Mouse (Mus musculus): Measurements from ENCODE around the gene Serhl. TPM values are rescaled to one million over a fixed set of nuclear protein-coding genes. Genes with fewer than 3 reads are reported as not detected.

Gene Serhl
- total and polyA plus RNA-seq, 3 experiments = 52.0 to 123 (median 59.5) TPM

DNA sequence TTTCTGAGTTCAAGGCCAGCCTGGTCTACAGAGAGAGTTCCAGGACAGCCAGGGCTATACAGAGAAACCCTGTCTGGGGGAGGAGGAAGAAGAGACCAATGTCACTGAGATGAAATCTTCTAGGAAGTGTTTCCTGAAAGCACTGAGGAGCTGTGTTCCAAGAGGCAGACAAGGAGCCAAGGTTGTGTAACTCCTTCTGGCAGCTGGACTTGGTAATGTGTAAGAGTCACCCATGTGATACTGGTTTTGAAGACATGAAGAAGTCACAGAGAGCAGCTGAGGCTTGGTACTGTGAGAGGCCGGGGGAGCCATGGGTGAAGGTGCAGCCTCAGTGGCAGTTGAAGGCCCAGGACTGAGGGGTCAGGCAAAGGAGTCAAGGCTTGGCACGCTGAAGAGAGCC is 4.4 kb downstream of the Serhl start:
- no peak overlapping the region for H3K4me3 ChIP-seq (replicated peaks in 1 of 3; ENCODE audit: low read depth in 2 of 3, low read length in 2 of 3, poor library complexity in 1 of 3)
- no peak for DNase-seq (ENCODE audit: extremely low read depth)
- dilution Hi-C loops (cut with MboI; ENCODE audit: extremely low pct_ligation_motif_present, extremely low pct_unique_long_range_greater_than_20kb, low sequenced_read_pairs) = no loop called here
- H3K9ac ChIP-seq (ENCODE audit: insufficient read depth, low read depth) = no peak overlapping the region
- H3K36me3 ChIP-seq (replicated peaks in 1 of 2; ENCODE audit: control insufficient read depth in 1 of 2, insufficient read depth in 1 of 2, low read length in 1 of 2) = no peaks in the 10 kb centered on the region
- no peak for TF ChIP-seq CTCF (conservative IDR thresholded peaks at IDR 0.05 in 1 of 2, IDR thresholded peaks at IDR 0.05 in 1 of 2; ENCODE audit: low read depth in 2 of 2, low read length in 2 of 2)
- TF ChIP-seq HCFC1 (IDR thresholded peaks at IDR 0.05; ENCODE audit: low read depth, low read length) = no peak
- TF ChIP-seq ETS1 (conservative IDR thresholded peaks at IDR 0.05; ENCODE audit: low read depth, low read length) = no peak
- TF ChIP-seq ELF1 (IDR thresholded peaks at IDR 0.05; ENCODE audit: low read depth, low read length) = no peak
- H3K9me3 ChIP-seq (replicated peaks; ENCODE audit: low read length) = no peaks in the 10 kb centered on the region
- H3K27ac ChIP-seq (ENCODE audit: insufficient read depth, low read depth) = no peak overlapping the region
- peaks cover 0 to 32% of the 10 kb centered on the region in 2 experiments; a peak in 2 of 4 replicates for H3K4me1 ChIP-seq (ENCODE audit: control insufficient read depth in 1 of 2, insufficient read depth in 2 of 2)
- H3K79me2 ChIP-seq (replicated peaks; ENCODE audit: control insufficient read depth, extremely low read depth, insufficient read depth, poor library complexity, severe bottlenecking) = no peaks in the 10 kb centered on the region
- in situ Hi-C loops (cut with MboI; ENCODE audit: low pct_ligation_motif_present, low pct_unique_long_range_greater_than_20kb, low sequenced_read_pairs) = loop anchor here (25.0 kb wide), 1 partner anchor 831 kb away; the partner anchor contains the start of genes 1500009C09Rik and Sept3
- no peak overlapping the region for H3K4me2 ChIP-seq (ENCODE audit: insufficient read depth, low read depth, poor library complexity, severe bottlenecking)
- no peaks in the 10 kb centered on the region for H3K27me3 ChIP-seq (replicated peaks)

DNA sequence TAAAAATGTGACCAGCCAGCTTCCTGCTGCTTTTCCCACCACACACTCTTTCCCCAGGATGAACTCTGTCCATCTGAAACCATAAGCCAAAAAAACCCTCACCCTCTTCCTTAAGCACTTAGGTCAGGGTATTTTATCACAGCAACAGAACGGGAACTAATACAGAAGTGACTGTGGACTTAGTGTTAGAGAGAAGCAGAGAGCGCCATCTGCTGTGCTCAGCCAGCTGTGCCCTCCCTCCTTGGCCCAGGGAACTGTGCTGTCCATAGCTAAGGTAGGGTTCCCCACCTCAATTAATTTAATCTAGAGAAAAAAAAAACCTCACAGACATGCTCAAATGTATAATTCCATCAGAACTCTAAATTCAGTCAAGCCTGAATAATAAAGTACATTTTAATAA is 6.6 kb downstream of the Serhl start:
- no peak for TF ChIP-seq MYC (IDR thresholded peaks at IDR 0.05; ENCODE audit: low read depth, low read length)
- TF ChIP-seq RAD21 (IDR thresholded peaks at IDR 0.05; ENCODE audit: low read depth, low read length) = peak; percentile 85
- TF ChIP-seq SMC3 (IDR thresholded peaks at IDR 0.05; ENCODE audit: low read depth, low read length) = peak; percentile 78
- TF ChIP-seq CTCF (conservative IDR thresholded peaks at IDR 0.05 in 1 of 2, IDR thresholded peaks at IDR 0.05 in 1 of 2; ENCODE audit: low read depth in 2 of 2, low read length in 2 of 2) = peak; percentile 18 to 83; a peak in 2 of 4 replicates
- no peak for TF ChIP-seq POLR2A (IDR thresholded peaks at IDR 0.05; ENCODE audit: low read depth, low read length)
- TF ChIP-seq SIN3A (IDR thresholded peaks at IDR 0.05; ENCODE audit: low read length) = no peak

DNA sequence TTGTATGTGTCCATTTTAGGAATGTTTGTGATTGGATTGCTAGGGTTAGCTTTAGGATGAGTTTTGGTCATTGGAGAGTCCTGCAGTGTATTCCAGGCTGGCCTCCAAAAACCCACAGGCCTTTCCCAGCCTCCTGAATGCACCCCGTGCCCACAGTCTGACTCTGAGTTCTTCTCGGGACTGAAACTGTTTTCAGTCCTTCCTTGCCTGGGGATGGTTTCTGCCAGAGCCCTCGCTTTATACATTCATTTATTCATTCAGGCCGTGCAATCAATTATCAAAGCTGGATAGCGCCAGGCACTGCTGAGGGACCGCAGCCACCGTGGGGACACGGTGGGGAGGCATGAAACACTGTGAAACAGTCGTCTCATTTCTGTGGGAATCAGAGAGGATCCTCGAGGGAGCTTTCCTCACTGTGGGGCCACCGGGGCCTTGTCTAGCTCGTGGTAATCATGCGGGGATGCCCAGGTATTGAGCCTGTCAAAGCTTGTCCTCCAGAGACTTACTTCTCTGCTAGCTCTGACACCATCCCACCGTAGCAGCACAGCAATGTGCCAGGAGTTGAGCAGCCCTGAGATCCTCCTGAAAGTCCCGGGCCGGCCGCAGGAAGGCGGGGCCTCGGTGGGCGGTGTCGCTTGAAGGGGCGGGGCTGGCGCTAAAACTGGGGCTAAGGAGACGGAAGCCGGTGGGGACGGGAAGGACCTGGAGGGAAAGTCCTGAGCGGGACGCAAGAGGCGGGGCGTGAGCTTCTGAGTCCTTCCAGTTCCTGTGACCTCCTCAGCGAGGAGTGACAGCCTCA is 10.4 kb downstream of the Serhl start:
- peak overlapping the region; percentile 62 for H3K4me2 ChIP-seq (ENCODE audit: insufficient read depth, low read depth, poor library complexity, severe bottlenecking)
- peak; percentile 97 for DNase-seq (ENCODE audit: extremely low read depth)
- dilution Hi-C loops (cut with MboI; ENCODE audit: extremely low pct_ligation_motif_present, extremely low pct_unique_long_range_greater_than_20kb, low sequenced_read_pairs) (no loop called here), in situ Hi-C loops (cut with MboI; ENCODE audit: low pct_ligation_motif_present, low pct_unique_long_range_greater_than_20kb, low sequenced_read_pairs) (loop anchor here (25.0 kb wide), 1 partner anchor 837 kb away; the partner anchor contains the start of genes 1500009C09Rik and Sept3)
- H3K79me2 ChIP-seq (replicated peaks; ENCODE audit: control insufficient read depth, extremely low read depth, insufficient read depth, poor library complexity, severe bottlenecking) = no peaks in the 10 kb centered on the region
- peak overlapping the region; percentile 5; the same call in 1 of the 2 replicates for H3K27ac ChIP-seq (ENCODE audit: insufficient read depth, low read depth)
- H3K9ac ChIP-seq (ENCODE audit: insufficient read depth, low read depth) = peak overlapping the region; percentile 87; the same call in 1 of the 2 replicates
- H3K27me3 ChIP-seq (replicated peaks) = no peaks in the 10 kb centered on the region
- peaks cover 8 to 34% of the 10 kb centered on the region in 2 experiments for H3K36me3 ChIP-seq (replicated peaks in 1 of 2; ENCODE audit: control insufficient read depth in 1 of 2, insufficient read depth in 1 of 2, low read length in 1 of 2)
- H3K4me1 ChIP-seq (ENCODE audit: control insufficient read depth in 1 of 2, insufficient read depth in 2 of 2) = peaks cover 0 to 45% of the 10 kb centered on the region in 2 experiments; a peak in 2 of 4 replicates
- H3K9me3 ChIP-seq (replicated peaks; ENCODE audit: low read length) = no peaks in the 10 kb centered on the region
- peak overlapping the region; percentile 76 to 81 (median 77) for H3K4me3 ChIP-seq (replicated peaks in 1 of 3; ENCODE audit: low read depth in 2 of 3, low read length in 2 of 3, poor library complexity in 1 of 3)
- TF ChIP-seq MAZ (IDR thresholded peaks at IDR 0.05; ENCODE audit: low read depth, low read length) (0 out of 2 replicates have a peak, but pooled peaks have one; percentile 35), MYC (IDR thresholded peaks at IDR 0.05; ENCODE audit: low read depth, low read length) (no peak), ETS1 (conservative IDR thresholded peaks at IDR 0.05; ENCODE audit: low read depth, low read length) (peak; percentile 23; the same call in 1 of the 2 replicates), POLR2A (IDR thresholded peaks at IDR 0.05; ENCODE audit: low read depth, low read length) (peak; percentile 93), JUN (IDR thresholded peaks at IDR 0.05; ENCODE audit: insufficient read depth, low read depth, low read length) (no peak), KAT2A (IDR thresholded peaks at IDR 0.05; ENCODE audit: insufficient replicate concordance, low read length) (0 out of 2 replicates have a peak, but pooled peaks have one; percentile 6), RCOR1 (conservative IDR thresholded peaks at IDR 0.05; ENCODE audit: low read depth, low read length) (no peak), SIN3A (IDR thresholded peaks at IDR 0.05; ENCODE audit: low read length) (peak; percentile 51; the same call in 1 of the 2 replicates), RAD21 (IDR thresholded peaks at IDR 0.05; ENCODE audit: low read depth, low read length) (no peak; the same call in 1 of the 2 replicates), ZNF384 (IDR thresholded peaks at IDR 0.05; ENCODE audit: low read depth, low read length) (no peak), BHLHE40 (IDR thresholded peaks at IDR 0.05; ENCODE audit: low read depth, low read length) (peak; percentile 22; the same call in 1 of the 2 replicates), CTCF (conservative IDR thresholded peaks at IDR 0.05 in 1 of 2, IDR thresholded peaks at IDR 0.05 in 1 of 2; ENCODE audit: low read depth in 2 of 2, low read length in 2 of 2) (no peak), NRF1 (IDR thresholded peaks at IDR 0.05; ENCODE audit: low read depth, low read length) (0 out of 2 replicates have a peak, but pooled peaks have one; percentile 11), MAX (IDR thresholded peaks at IDR 0.05; ENCODE audit: low read length) (peak; percentile 35; the same call in 1 of the 2 replicates), EP300 (IDR thresholded peaks at IDR 0.05; ENCODE audit: low read length) (no peak; the same call in 1 of the 2 replicates), MEF2A (IDR thresholded peaks at IDR 0.05; ENCODE audit: borderline replicate concordance, low read depth, low read length) (no peak), USF1 (IDR thresholded peaks at IDR 0.05; ENCODE audit: low read depth, low read length) (no peak)

More for the DNA sequence above, 6.6 kb downstream of the Serhl start:
- H3K36me3 ChIP-seq (replicated peaks in 1 of 2; ENCODE audit: control insufficient read depth in 1 of 2, insufficient read depth in 1 of 2, low read length in 1 of 2) = no peaks in the 10 kb centered on the region
- no peak overlapping the region for H3K27ac ChIP-seq (ENCODE audit: insufficient read depth, low read depth)
- DNase-seq (ENCODE audit: extremely low read depth) = peak; percentile 53
- H3K4me3 ChIP-seq (replicated peaks in 1 of 3; ENCODE audit: low read depth in 2 of 3, low read length in 2 of 3, poor library complexity in 1 of 3) = no peak overlapping the region
- in situ Hi-C loops (cut with MboI; ENCODE audit: low pct_ligation_motif_present, low pct_unique_long_range_greater_than_20kb, low sequenced_read_pairs) (loop anchor here (25.0 kb wide), 1 partner anchor 834 kb away; the partner anchor contains the start of genes 1500009C09Rik and Sept3), dilution Hi-C loops (cut with MboI; ENCODE audit: extremely low pct_ligation_motif_present, extremely low pct_unique_long_range_greater_than_20kb, low sequenced_read_pairs) (no loop called here)
- no peaks in the 10 kb centered on the region for H3K27me3 ChIP-seq (replicated peaks)
- H3K9me3 ChIP-seq (replicated peaks; ENCODE audit: low read length) = no peaks in the 10 kb centered on the region
- no peaks in the 10 kb centered on the region for H3K79me2 ChIP-seq (replicated peaks; ENCODE audit: control insufficient read depth, extremely low read depth, insufficient read depth, poor library complexity, severe bottlenecking)
- H3K9ac ChIP-seq (ENCODE audit: insufficient read depth, low read depth) = no peak overlapping the region
- H3K4me2 ChIP-seq (ENCODE audit: insufficient read depth, low read depth, poor library complexity, severe bottlenecking) = no peak overlapping the region
- H3K4me1 ChIP-seq (ENCODE audit: control insufficient read depth in 1 of 2, insufficient read depth in 2 of 2) = peaks cover 0 to 34% of the 10 kb centered on the region in 2 experiments; a peak in 2 of 4 replicates

Measured in CH12.LX (cell line).